Mouse (Mus musculus) left cerebral cortex, adult 11 months (tissue): Measurements from ENCODE around the gene Gm10647.
"Not testable (repeated sequence)": the region's sequence is repeated elsewhere in the genome, so short reads cannot be mapped to it uniquely, and the experiment has no call there.

Experiments used
- DNase-seq: peaks from one replicate; pipeline ENCODE4 v3.0.0; 2022; ENCODE audit warnings: low spot score

The Gm10647 gene

DNA sequence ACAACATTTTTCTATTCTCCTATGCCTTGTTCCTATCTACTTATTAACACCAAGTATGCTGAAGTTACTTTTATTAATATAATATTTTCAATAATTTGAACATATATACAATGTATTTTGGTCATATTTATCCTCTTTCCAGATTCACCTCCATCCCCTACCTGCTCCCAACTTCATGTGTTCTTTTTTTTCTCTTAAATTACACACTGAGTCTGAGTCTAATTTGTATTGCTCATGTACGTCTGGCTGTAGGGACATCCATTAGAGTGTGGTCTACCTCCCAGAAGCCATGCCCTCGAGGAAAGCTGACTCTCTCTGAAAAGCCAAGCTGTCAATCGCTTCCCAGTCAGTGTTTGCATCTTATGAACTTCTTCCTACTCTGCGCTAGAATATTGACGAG is at the start of gene Gm10647:
Gene Gm10647, plus strand, starts transcription at position 301 of the 400 bp plus-strand sequence.
- no peak for DNase-seq

DNA sequence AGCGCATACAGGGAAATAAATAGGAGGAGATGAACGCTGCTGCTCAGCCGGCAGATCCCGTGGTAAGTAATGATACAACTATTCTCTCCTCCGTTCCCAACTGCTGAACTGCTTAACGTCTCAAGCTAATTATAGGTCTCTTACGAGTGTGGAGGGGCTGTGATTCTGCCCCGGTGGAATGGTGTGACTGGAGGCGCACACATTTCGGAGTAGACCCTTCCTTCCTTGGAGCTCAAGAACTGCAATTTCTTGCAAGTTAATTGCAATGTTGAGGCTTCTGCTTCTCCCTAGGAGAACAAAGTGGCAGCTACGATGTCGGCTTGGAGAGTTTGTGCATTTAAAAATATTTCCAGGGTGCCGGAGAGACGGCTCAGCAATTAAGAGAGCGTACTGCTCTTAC is 48.4 kb upstream of the Gm10647 start:
- DNase-seq, result peak; percentile 49

DNA sequence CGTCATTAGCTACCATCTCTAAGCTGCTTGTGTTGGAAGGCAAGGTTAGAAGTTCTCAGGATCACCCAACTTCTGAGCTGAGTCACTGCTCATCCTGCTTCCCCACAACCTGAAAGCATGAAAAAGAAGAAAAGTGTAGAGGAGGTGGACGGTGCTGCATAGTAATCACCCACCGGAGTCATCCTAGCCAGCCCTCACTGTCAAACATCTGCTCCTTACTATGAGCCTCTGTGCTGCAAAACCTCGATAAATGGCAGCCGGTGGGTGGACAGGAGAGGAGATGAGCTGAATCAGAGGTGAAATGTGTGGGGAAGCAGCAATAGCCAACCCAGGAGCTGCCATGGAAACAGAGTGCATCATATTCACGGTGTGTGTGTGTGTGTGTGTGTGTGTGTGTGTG is 44.0 kb upstream of the Gm10647 start:
- DNase-seq, result peak; percentile 61

DNA sequence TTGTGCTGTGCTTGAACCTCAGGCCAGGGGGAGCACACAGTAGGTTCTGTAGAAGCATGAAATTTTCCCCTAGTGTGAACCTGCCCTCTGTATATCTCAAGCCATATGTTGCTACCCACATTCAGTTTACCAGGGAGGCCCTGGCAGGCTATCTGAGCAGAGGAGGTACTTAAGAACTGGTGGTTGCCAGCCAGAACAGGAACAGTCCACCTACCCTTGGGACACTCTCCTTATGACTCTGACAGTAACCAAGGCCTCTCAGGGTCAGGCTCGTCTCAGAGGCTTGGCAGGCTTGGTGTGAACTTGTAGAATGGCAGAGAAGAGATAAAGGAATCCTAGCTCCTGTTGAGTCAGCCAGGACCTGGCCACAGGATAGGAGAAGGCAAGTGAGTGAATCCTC is 35.8 kb upstream of the Gm10647 start:
- DNase-seq, result no peak

DNA sequence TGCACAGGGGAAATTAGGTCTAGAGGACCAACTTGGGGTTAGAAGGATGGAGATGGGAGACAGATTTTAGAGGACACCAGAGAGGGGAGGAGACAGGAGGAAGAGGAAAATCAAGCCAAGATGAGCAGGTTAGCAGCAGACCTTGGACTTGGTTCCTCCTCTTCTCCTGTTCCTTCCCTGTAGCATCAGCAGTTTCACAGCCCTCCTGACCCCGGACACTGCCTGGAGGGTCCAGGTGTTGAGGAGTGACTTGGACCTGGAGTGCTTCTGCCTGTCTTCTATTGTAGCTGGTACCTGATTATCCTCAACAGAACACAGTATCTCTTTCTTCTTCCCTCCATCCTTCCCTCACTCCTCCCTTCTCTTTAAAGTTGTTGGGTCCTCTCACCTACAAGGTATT is 28.1 kb upstream of the Gm10647 start:
- no peak for DNase-seq

DNA sequence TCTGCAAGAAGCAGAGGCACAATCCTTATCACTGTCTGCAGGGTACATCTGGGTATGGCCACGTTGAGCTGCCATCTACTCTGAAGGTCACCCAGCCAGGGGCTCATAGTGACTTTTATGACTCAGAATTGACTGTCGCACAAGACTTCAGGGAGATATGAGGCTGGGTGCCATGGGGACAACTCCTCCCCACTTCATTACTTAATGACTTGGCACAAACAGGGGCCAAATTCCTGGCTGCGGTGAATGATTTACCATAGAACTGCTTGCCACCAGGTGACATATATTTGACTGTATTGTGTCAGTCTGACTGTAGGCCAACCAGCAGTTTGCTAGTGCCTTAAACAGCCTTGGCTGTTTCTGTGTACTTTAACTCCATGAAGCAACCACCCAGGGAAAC is 27.6 kb upstream of the Gm10647 start:
- DNase-seq, result no peak

DNA sequence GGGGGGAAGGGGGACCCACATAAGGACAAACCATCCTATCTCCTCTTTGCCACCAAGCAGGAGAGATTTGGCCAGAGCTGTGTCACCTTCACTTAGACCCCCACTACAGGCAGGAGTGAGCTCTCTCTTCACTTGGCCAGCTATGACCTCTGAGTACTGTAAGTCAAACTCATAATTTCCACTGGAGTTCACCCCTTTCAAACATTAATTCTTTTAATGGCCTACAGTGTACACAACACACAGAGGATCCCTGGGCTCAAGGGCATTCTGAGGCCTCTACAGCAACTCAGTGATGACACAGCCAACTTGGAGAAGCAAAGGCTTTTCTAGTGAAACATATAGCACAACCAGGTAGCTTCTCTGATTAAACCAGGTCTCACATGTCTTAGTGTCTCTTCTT is 26.1 kb upstream of the Gm10647 start:
- DNase-seq, result no peak

DNA sequence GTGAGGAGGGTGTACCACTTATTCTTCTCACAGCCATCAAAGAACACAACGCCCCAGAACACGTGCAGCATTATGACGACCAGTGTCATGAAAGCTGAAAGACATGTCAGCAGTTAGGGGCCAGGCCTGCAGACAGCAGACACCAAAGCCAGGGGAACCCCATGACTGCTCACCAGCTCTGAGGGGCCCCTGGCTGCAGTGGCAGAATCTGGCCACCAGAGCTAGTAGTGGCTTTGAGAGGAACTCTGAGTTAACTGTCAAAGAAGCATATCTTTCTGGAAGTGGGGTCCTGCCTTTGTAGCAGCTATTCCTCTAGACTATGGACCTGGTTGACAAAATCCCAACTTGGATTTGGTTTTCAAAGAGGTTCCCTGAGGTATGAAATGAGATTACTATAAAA is 12.3 kb upstream of the Gm10647 start:
- DNase-seq, result not testable (repeated sequence)

DNA sequence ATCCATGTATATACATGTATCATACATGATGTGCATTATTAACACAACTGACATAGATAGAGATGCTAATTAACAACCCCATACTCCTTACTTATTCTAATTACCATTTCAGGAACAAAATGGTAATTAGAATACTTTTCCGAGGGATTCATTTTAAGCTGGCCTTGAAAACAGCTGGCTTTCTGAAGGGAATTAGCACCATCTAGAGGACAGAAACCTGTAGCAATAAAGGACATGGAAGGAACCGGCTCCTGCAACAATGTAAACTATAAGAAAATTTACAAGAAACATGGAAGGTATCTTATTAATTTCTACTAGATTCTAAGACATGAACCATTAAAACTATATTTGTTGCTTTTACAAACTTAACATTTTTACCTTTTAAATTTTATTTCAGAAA is 9.0 kb upstream of the Gm10647 start:
- no peak for DNase-seq

DNA sequence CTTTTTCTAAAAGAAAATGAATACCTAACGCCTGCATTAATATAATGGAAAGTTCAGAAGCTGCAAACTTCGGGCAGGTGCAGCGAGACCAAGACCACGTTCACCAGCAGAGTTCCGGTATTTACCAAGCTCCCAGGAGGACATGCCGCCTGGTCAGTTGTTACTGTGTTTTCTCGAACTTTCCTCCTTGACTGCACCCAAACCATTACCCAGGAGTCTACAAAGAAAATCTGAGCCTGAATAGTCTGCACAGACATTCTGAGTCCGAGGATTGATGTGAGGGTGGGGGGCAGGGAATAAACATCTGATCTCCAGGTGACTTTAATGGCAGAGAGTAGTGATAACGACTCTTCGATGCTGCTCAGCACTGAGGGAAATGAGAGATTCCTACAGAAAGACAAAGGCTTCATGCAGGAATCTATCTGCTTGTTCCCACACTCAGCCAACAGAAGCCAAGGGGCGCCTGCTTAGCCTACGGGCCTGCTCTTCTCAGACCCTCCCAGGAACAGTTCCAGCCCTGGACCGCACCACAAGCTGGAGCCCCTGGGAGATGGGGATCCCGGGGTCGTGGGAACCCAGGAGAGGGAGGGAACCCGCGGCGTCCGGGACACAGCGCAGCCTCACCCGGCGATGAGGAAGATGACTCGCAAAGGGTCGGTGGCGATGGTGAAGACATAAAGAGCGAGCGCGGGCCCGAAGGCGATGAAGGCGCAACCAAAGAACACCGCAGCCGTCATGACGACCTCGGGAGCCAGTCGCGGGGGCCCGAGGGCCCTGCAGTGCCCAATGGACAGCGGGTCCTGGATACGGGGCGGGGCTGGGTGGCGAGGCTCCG is 2.0 kb upstream of the Gm10647 start:
- DNase-seq, result no peak

DNA sequence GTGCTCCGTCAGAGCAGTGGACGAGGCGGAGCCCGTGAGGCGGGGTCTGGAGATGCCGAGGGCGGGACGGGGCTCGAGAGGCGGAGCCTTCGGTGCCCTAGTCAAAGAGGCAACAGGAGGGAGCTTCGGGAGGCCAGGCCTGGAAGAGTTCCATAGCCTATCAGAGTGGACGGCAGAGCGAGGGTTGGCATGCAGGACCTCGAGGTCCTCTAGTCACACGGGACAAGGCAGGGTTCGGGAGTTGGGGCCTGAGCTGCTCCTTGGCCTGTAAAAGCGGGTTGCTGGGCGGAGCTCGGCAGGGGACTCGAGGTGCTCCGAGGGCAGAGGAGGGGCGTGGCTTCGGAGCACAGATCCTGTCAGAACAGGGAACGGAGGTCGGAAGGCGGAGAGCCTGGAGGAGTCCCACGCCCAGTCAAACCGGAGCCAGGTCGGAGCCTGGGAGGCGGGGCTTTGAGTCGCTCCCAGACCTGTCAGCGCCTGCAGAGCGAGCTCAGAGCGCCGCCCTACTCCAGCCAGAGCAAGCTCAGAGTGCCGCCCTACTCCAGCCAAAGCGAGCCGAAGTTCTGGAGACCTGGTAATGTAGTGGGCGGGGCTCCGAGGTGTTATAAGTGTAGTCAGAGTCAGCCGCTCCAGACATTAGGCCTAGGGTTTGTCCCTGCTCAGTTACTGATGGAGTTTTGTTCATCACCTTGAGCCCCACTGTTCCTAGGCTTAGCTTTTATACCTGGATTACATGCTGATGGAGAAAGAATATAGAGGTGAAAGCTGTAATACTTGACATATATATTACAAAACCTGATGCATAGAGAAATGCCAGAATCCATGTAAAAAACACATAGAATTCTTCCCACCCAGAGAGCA is 1.1 kb upstream of the Gm10647 start, which contains the start of gene Aph1b:
Gene Aph1b, minus strand, starts transcription at position 27 of the 861 bp plus-strand sequence.
- peak; percentile 92 for DNase-seq

DNA sequence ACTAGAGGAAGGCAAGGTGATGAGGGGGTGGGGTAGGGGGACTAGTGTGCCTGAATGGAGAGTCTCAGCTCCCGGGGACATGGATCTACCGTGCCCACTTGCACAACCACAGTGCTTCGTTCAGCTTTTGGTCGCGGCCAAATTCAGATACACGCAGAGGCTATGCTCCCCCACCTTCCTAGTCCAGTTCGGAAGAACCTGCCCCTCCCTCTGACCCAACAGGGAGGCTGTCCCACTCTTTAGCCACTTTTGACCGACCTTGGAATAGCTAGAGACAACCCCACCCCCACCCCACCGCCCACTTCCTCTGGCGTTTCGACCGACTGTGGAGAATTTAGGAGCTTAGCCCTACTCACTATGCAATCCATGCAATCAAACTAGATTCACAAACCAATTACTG is 5.1 kb downstream of the Gm10647 start:
- no peak for DNase-seq

DNA sequence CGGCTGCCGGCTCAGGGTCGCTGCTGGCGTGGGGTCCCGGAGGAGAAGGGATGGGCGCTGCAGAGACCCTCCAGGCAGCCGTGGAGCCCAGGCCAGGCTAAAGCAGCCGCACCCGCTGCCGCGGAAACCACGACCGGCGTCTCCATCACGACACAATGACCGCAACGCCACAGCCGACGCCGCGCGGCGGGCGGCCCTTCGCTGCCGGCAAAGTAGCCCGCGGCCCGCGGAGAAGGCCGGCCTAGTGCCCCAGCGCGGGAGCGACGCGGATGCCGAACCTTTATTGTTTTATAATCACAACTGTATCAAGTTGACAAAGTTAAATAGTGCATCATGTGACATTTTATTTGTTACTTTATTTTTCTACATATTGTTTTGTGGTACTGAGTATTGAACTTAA is 9.1 kb downstream of the Gm10647 start:
- DNase-seq, result not testable (repeated sequence)

DNA sequence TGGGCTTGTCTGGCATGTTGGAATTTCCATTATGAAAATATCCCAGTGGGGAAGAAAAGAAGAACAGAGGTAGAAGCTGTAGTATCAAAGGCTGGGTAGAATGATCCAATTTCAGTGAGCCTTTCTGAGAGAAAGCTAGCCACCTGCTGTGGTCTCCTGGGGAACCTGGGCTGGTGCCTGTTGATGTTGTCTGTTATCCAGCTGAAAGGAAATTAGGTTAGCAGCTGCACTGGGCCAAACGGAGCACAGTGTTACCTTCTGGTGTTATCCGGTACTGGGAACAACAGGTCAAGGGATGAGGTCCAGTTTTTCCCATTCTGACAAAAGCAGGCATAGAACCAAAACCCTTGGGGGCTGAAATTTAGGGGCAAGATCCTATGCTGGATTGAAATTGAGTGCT is 16.6 kb downstream of the Gm10647 start:
- no peak for DNase-seq

DNA sequence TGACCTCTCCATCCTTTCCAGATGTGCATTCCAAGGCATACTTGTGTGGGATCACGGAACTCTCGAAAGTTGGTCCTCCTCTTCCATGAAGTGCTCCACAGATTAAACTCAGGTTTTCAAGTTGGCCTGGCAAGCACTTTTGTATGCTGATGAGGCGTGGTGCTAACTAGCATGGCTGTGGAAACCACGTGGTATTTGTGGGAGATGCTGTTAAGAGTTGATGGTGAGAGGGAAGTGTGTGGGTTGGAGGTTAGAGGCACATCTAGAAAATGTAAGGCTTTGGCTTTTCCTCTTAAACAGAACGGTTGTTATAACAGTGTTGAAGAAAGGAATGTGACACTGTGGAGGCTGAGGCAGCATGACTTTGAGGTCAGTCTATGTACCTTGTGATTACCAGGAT is 24.2 kb downstream of the Gm10647 start:
- no peak for DNase-seq

DNA sequence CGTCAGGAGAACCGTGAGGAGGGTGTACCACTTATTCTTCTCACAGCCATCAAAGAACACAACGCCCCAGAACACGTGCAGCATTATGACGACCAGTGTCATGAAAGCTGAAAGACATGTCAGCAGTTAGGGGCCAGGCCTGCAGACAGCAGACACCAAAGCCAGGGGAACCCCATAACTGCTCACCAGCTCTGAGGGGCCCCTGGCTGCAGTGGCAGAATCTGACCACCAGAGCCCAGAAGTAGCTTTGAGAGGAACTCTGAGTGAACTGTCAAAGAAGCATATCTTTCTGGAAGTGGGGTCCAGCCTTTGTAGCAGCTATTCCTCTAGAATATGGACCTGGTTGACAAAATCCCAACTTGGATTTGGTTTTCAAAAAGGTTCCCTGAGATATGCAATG is 25.4 kb downstream of the Gm10647 start:
- not testable (repeated sequence) for DNase-seq

DNA sequence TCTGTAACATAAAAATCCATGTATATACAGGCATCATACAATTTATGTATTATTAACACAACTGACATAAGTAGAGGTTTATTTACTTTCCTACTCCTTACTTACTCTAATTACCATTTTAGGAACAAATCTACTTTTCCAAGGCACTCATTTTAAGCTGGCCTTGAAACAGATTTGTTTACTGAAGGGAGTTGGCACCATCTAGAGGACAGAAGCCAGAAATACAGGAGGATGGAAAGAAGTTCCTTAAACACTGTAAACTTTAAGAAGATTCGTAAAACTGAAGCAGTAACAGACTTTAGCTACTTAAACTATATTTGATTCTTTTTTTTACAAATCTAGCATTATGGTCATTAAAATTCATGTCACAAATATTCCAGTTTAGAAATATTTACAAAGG is 29.2 kb downstream of the Gm10647 start:
- no peak for DNase-seq

DNA sequence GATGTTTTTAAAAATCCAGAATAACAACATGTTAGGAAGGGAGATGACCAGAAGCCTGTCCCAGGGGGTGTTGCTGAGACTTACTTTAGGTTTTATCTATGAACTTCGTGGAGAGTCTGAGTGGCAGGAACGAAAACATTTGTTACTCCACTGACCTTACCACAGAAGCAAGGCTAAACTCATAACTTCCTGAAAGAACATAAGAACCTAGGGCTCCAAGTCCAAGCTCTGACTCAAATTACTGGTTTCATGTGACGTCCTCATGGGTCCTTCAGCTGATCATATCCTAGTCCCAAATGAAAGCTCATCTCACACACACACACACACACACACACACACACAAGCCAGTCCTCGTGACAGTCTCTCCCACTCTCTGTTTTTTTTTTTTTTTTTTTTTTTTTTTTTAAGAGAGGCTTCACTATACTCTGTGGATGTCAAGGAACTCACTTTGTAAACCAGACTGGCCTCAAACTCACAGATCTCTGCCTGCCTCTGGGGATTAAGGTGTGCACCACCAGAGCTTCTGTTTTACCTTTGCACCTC is 35.6 kb downstream of the Gm10647 start:
- DNase-seq, result no peak

DNA sequence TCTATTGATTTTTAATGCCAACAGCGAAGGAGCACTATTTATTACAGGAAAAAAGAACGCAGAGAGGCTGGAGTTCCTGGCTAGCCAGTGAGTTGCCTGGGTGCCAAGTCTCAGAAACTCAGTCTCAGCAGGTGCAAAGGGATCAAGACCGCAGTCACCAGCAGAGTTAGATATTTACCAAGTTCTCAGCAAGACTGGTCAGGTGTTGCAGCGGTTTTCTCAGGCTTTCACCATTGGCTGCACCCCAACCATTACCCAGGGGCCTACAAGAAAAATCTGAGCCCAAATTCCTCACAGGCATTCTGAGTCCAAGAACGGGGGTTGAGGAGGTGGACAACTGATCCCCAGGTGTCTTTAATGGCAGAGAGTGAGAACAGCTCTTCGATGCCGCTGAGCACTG is 37.0 kb downstream of the Gm10647 start:
- no peak for DNase-seq

DNA sequence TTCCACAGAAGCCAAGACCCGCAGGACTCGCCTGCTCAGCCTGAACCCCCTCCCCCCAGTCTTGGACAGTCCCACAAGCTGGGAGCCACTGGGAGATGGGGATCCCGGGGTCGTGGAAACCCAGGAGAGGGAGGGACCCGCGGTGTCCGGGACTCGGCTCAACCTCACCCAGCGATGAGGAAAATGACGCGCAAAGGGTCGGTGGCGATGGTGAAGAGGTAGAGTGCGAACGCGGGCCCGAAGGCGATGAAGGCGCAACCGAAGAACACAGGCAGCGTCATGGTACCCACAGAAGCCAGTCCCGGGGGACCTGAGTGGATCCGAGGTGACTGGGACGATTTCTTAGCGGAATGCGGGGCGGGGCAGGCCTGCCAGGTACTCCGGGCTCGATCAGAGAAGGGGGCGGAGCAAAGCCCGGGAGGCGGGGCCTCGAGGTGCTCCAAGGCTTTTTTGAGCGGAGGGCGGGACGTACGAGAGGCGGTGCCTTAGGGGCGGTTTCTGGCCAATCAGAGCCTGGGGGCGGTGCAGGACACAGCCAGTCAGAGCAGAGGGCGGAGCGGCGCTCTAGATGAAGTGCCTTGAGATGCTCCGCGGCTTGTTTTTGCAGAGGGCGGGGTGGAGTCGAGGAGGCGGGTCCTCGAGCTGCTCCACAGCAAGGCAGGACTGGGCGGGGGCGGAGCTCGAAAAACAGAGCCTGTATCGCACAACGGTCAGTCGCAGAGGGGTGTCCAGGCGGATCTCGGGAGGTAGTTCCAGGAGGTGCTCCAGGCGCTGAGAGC is 37.7 kb downstream of the Gm10647 start, which contains the start of gene Aph1c:
Gene Aph1c, minus strand, starts transcription at position 409 of the 779 bp plus-strand sequence.
- DNase-seq, result peak; percentile 99

DNA sequence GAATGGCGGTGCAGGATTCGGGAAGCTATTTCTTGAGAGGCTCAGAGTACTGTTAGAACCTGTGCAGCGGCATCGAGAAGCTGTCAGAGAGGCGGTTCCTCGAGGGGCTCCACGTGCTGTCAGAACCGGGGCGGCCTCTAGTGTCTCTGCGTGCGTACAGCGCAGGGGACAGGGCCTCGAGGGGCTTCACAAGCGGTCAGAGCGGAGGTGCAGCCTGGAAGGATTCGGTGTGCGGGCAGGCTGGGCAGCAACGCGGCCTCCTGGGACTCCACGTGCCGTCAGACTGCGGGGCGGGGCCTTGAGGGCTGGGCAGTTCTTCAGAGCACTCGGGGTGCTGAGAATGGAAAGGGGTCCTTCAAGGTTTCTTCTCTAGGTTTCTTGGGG is 38.2 kb downstream of the Gm10647 start:
- no peak for DNase-seq

DNA sequence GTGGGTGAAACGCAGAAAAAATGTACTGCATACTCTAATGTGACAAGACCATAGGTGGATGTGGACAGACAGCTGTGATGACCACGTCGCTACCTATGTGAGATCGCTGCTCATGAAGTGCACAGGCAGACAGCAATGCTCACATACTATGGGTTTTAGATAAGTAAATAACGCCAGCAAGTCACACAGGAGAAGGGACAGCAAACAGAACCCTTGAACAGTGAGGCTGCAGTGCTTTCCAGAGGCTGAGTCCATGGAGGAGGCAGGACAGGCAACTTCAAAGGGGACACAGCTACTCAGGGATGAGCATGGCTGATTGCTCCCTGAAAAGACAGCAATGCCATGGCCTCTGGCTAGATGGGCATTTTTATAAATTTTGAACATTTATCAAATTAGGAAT is 50.0 kb downstream of the Gm10647 start:
- no peak for DNase-seq
